Mouse (Mus musculus) liver, postnatal 0 days (tissue): ENCODE results near the gene Gstp3. TPM values are rescaled to one million over a fixed set of nuclear protein-coding genes. Genes with fewer than 3 reads are reported as not detected.
A peak's percentile ranks its signal among the peaks of the same experiment; 100 is the strongest.

Experiments used
- ATAC-seq: fragments of 200-750 bp; cut with Nextera tagmentation; 2 replicates; pipeline ENCODE4 v1.8.0; 2017; ENCODE audit warnings: mild to moderate bottlenecking, moderate library complexity
- DNase-seq: peaks from one replicate; pipeline ENCODE4 v3.0.0-alpha.2; 2016
- H3K27ac ChIP-seq: fragments of 300-500 bp; sonication (generic); 2 replicates; pipeline ENCODE4 v1.5.1; 2014; ENCODE audit warnings: antibody characterized with exemption, moderate library complexity, mild to moderate bottlenecking, low read depth
- H3K27me3 ChIP-seq: fragments of 300-500 bp; sonication (generic); 2 replicates; pipeline ENCODE4 v1.6.1; 2014; ENCODE audit warnings: low read length, control low read depth, mixed read lengths; ENCODE audit not compliant: insufficient read depth
- H3K36me3 ChIP-seq: fragments of 300-500 bp; sonication (generic); replicated peaks from 2 replicates; pipeline ENCODE4 v1.6.1; 2014; ENCODE audit warnings: mild to moderate bottlenecking, control low read depth, low read length, moderate library complexity, mixed read lengths; ENCODE audit not compliant: insufficient read depth
- H3K4me1 ChIP-seq: fragments of 300-500 bp; sonication (generic); 2 replicates; pipeline ENCODE4 v1.6.1; 2014; ENCODE audit warnings: antibody characterized with exemption, mild to moderate bottlenecking, control low read depth; ENCODE audit not compliant: insufficient read depth
- H3K4me2 ChIP-seq: fragments of 300-500 bp; sonication (generic); 2 replicates; pipeline ENCODE4 v1.6.1; 2014; ENCODE audit warnings: low read depth, mild to moderate bottlenecking, low read length, moderate library complexity, mixed read lengths
- H3K4me3 ChIP-seq: fragments of 300-500 bp; sonication (generic); 2 replicates; pipeline ENCODE4 v1.5.1; 2014; ENCODE audit warnings: low read depth, low read length
- H3K9ac ChIP-seq: fragments of 300-500 bp; sonication (generic); replicated peaks from 2 replicates; pipeline ENCODE4 v1.6.1; 2014; ENCODE audit warnings: mild to moderate bottlenecking, moderate library complexity
- H3K9me3 ChIP-seq: fragments of 300-500 bp; sonication (generic); 2 replicates; pipeline ENCODE4 v1.6.1; 2016; ENCODE audit warnings: mild to moderate bottlenecking, control low read depth, low read length, mixed read lengths
- CTCF ChIP-seq: sonication (generic); IDR thresholded peaks from 2 replicates; pipeline ENCODE4 v1.5.1; 2016; ENCODE audit warnings: antibody characterized with exemption, low read depth
- EP300 ChIP-seq: IDR thresholded peaks from 2 replicates; pipeline ENCODE4 v1.6.1; 2016; ENCODE audit warnings: antibody characterized with exemption, low read depth, mild to moderate bottlenecking
- WGBS: fragments of 180-500 bp; shearing (Covaris S2); extraction: QIAGEN DNeasy Blood & Tissue Kit; methylation state at CpG from one replicate; pipeline ENCODE4 v1.1.7; 2014; ENCODE audit not compliant: insufficient replicate concordance; 5-methylcytosine and 5-hydroxymethylcytosine counted together
- polyA plus RNA-seq: library from polyadenylated mRNA; unstranded; fragments of >200 nt; fragmentation: Nextera tagmentation; extraction: Ambion mirVana; gene quantifications from 2 replicates; pipeline ENCODE4 v1.2.1, GENCODE M21; 2015

Gene Gstp3
- polyA plus RNA-seq, 1 experiment from 2014 or later = 64.5 TPM

DNA sequence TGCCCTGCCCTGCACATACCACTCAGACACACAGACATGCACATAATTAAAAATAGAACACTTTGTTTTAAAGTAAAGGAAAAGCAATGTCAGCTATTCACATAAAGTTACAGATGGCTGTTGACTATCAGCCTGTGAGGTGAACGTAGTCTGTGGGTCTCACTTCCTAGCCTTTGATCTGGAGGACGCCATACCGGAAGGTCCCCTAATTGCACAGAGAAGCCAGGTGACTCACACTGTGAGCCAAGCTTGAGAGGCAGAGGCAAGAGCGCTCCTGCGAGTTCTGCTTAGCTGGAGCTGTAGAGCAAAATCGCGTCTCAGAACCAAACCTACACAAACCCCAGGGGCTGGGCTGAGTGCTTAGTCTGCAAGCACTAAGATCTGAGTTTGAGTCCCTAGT is 34.4 kb upstream of the Gstp3 start:
- ATAC-seq (no peak), DNase-seq (no peak)
- H3K27me3 ChIP-seq = 0 out of 2 replicates have a peak, but pooled peaks cover 3% of the 10 kb centered on the region
- H3K36me3 ChIP-seq = no peaks in the 10 kb centered on the region
- no peak overlapping the region for H3K9ac ChIP-seq
- H3K4me1 ChIP-seq = peaks cover 16% of the 10 kb centered on the region
- no peak overlapping the region for H3K4me2 ChIP-seq
- H3K27ac ChIP-seq = no peak overlapping the region
- no peak for TF ChIP-seq EP300
- no peak for TF ChIP-seq CTCF
- 75% methylated on average over 7 of the region's 7 CpGs for WGBS
- H3K4me3 ChIP-seq = no peak overlapping the region
- H3K9me3 ChIP-seq = no peaks in the 10 kb centered on the region

DNA sequence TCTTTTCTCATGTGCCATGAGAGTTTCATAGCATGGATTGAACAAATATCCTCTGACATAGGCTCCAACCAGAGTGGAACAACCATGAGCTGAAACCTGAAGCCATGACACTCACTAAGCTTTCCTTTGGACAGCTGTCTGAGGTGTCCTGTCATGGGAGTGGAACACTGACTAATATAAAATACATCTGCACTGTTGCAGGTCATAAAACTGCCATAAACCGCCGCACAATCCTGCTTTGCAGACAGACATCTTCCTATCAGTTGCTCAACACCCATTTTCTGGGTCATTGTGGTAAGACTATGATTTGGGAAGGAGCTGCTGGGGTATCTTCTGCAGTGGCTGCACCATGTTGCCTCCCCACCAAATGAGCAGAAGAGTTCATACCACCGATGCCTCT is 33.4 kb upstream of the Gstp3 start:
- DNase-seq (no peak), ATAC-seq (no peak)
- Histone ChIP-seq H3K9me3 (no peaks in the 10 kb centered on the region), H3K27ac (no peak overlapping the region), H3K4me1 (peaks cover 8% of the 10 kb centered on the region), H3K4me3 (no peak overlapping the region), H3K27me3 (0 out of 2 replicates have a peak, but pooled peaks cover 3% of the 10 kb centered on the region), H3K4me2 (no peak overlapping the region), H3K9ac (no peak overlapping the region), H3K36me3 (no peaks in the 10 kb centered on the region)
- TF ChIP-seq CTCF (no peak), EP300 (peak; percentile 88)
- 52% methylated on average over 3 of the region's 3 CpGs for WGBS

DNA sequence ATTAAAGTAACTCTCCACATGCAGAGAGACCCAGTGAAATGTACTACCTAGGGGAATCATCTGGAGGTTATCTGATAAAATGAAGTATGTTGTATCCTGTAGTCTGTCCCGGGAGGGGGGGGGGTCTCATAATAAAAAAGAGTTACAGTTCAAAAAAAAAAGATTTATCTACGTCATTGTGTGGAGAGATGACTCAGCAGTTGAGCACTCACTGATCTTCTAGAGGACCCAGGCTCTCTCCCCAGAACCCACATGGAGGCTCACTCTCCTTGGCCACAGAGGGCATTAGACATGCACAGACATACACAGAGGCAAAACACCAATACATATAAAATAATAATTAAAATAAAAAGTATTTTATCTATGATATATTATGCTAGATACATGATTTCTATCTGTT is 32.0 kb upstream of the Gstp3 start:
- WGBS = 41% methylated on average over 2 of the region's 2 CpGs
- DNase-seq = no peak
- Histone ChIP-seq H3K9ac (no peak overlapping the region), H3K27me3 (0 out of 2 replicates have a peak, but pooled peaks cover 3% of the 10 kb centered on the region), H3K4me2 (no peak overlapping the region), H3K4me3 (no peak overlapping the region), H3K36me3 (no peaks in the 10 kb centered on the region), H3K27ac (no peak overlapping the region), H3K4me1 (peaks cover 3% of the 10 kb centered on the region), H3K9me3 (no peaks in the 10 kb centered on the region)
- TF ChIP-seq CTCF = no peak
- TF ChIP-seq EP300 = no peak
- ATAC-seq = no peak

DNA sequence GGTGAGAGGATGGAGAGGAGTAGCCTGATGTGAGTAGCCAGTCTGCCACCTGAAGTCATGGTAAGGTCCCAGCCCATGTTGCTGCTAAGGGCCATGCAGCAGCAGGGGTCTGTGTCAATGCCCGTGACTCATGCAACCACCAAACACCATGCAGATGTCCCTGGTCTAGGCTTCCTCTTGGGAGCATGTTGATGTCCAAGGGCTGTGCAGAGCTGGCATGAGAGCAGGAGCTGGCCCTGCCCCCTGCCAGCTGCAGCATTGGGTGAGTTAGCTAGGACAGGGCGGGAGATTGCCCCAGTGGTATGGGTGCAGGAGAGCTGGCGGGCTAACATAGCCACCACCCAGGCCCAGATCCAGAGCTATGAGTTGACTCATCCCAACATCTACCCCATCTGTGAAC is 31.1 kb upstream of the Gstp3 start:
- no peak for DNase-seq
- WGBS = 74% methylated on average over 3 of the region's 3 CpGs
- no peak for ATAC-seq
- Histone ChIP-seq H3K4me2 (no peak overlapping the region), H3K9ac (no peak overlapping the region), H3K9me3 (no peaks in the 10 kb centered on the region), H3K36me3 (no peaks in the 10 kb centered on the region), H3K27me3 (0 out of 2 replicates have a peak, but pooled peaks cover 6% of the 10 kb centered on the region), H3K4me1 (no peaks in the 10 kb centered on the region), H3K27ac (no peak overlapping the region), H3K4me3 (no peak overlapping the region)
- TF ChIP-seq EP300 (no peak), CTCF (no peak)

DNA sequence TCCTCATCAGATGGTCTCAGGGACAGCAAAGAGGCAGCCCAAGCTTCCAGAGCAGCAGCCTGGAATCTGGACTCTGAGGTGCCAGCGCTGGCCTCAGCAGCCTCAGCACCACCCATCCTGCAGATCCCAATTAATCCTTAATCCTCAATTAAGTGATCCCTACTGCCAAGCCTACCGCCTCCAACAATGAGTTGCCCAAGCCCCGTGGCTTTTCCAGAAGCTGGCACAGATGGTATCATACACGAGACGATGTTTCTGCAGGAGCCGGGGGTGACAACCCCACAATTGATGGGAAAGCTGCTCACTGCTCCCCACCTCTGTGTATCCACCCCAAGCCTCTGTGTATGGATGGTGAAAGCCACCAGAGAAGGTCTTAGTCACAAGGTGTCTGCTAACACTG is 29.8 kb upstream of the Gstp3 start:
- ATAC-seq = no peak
- H3K27ac ChIP-seq = no peak overlapping the region
- no peaks in the 10 kb centered on the region for H3K9me3 ChIP-seq

DNA sequence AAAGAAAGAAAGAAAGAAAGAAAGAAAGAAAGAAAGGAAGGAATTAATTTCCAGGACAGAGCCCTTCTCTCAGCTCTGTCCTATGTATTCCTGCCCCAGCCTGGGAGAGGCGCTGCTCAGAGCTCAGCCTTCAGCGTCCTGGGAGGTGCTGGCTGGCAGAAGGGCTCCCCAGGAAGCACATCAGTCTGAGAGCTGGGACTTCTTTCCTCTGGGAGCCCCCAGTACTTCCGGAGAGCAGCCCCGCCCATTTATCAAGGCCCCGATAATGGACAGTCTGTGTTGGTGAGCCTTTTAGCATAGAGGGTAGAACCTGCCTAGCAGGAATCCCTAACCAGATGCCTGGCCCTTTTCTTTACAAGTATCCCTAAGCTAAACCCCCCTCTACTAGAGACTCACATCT is 28.8 kb upstream of the Gstp3 start:
- ATAC-seq (no peak), DNase-seq (no peak)
- Histone ChIP-seq H3K4me1 (no peaks in the 10 kb centered on the region), H3K9me3 (no peaks in the 10 kb centered on the region), H3K4me2 (no peak overlapping the region), H3K36me3 (no peaks in the 10 kb centered on the region), H3K9ac (no peak overlapping the region), H3K27ac (no peak overlapping the region), H3K27me3 (0 out of 2 replicates have a peak, but pooled peaks cover 6% of the 10 kb centered on the region), H3K4me3 (no peak overlapping the region)
- TF ChIP-seq EP300 = no peak
- no peak for TF ChIP-seq CTCF
- WGBS = 34% methylated on average over 5 of the region's 5 CpGs

More for the DNA sequence above, 29.8 kb upstream of the Gstp3 start:
- Histone ChIP-seq H3K4me3 (no peak overlapping the region), H3K27me3 (0 out of 2 replicates have a peak, but pooled peaks cover 6% of the 10 kb centered on the region), H3K36me3 (no peaks in the 10 kb centered on the region), H3K4me2 (no peak overlapping the region), H3K4me1 (no peaks in the 10 kb centered on the region), H3K9ac (no peak overlapping the region)
- TF ChIP-seq EP300 (no peak), CTCF (no peak)
- no peak for DNase-seq
- 70% methylated on average over 6 of the region's 6 CpGs for WGBS

DNA sequence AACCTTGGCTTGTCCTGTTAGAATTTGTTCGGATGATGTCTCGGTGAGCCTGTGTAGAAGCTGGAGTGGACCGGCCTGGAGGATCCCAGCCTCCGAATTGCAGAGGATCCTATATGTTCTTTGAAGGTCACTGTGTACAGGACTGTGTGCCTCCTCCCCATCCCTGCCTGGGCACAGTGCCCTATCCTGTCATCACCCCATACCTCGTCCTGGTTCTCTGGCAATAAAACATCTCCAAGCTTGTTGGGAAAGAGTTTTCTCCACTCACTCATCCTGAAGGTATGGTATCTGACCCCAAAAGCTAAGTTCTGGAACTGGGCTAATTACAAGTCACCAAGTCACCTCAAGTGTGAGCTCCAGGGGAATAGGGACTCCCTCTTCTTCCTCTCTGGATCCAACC is 27.7 kb upstream of the Gstp3 start:
- no peaks in the 10 kb centered on the region for H3K36me3 ChIP-seq
- WGBS = 80% methylated on average over 5 of the region's 5 CpGs
- ATAC-seq (no peak), DNase-seq (no peak)
- no peak overlapping the region for H3K4me3 ChIP-seq
- no peak overlapping the region for H3K4me2 ChIP-seq
- no peaks in the 10 kb centered on the region for H3K9me3 ChIP-seq
- TF ChIP-seq CTCF (no peak), EP300 (no peak)
- 0 out of 2 replicates have a peak, but pooled peaks cover 6% of the 10 kb centered on the region for H3K27me3 ChIP-seq
- no peak overlapping the region for H3K9ac ChIP-seq
- no peak overlapping the region for H3K27ac ChIP-seq
- H3K4me1 ChIP-seq = no peaks in the 10 kb centered on the region
